8 mouse cellular contexts compared by ENCODE assay signal in the genomic region with DNA sequence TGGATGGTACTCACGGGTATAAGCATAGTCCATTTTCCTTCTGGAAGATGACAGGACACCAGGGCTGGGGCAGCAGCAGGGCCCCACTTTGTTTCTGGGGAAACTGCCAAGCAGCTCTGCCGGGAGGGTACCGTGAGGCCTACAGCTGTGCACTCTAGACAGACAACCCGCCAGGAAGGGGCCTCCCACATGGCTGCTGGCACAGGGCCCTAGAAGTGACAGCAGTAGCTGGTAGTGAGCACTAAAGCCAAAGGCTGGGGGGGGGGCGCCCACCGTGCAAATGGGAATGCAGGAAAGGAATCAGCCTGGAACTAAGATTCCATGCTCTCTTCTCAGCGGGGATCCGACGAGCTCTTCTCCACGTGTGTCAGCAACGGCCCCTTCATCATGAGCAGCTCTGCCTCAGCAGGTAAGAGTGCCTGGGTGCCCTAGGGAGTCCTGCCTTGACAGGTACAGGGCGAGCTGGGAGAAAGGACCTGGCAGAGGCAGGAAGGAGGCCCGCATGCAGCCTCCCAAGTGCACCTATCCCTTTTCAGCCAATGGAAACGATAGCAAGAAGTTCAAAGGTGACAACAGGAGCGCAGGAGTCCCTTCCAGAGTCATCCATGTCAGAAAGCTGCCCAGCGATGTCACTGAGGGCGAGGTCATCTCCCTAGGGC. TPM values are rescaled to one million over a fixed set of nuclear protein-coding genes. Genes with fewer than 3 reads are reported as not detected.
DNase-seq lines count a peak whose midpoint lies in the region; ATAC-seq lines count a peak whose summit lies in the region.

No protein-coding gene starts in this region.

- peak overlapping the region; percentile 99 for H3K4me3 ChIP-seq in forebrain, embryonic 12.5 days (replicated peaks)
- 0 out of 2 replicates have a peak overlapping the region, but pooled peaks have one; percentile 95 for H3K4me3 ChIP-seq in hindbrain, embryonic 14.5 days (replicated peaks; ENCODE audit: low read length)

- peaks cover 74% of the 10 kb centered on the region for H3K36me3 ChIP-seq in forebrain, embryonic 12.5 days (replicated peaks)
- H3K36me3 ChIP-seq in hindbrain, embryonic 14.5 days (replicated peaks; ENCODE audit: control insufficient read depth, insufficient read depth): peaks cover 72% of the 10 kb centered on the region

- peak overlapping the region; percentile 97 for H3K4me2 ChIP-seq in forebrain, embryonic 12.5 days
- peak overlapping the region; percentile 98 for H3K4me2 ChIP-seq in hindbrain, embryonic 14.5 days (replicated peaks)

- DNase-seq in 3134 (ENCODE audit: extremely low read depth, insufficient read length, low spot score): peak; percentile 45
- DNase-seq in MN1 (ENCODE audit: low spot score): peak; percentile 89
- DNase-seq in hindbrain, embryonic 14.5 days (ENCODE audit: low spot score): peak; percentile 69
- DNase-seq in left cerebral cortex, adult 11 months (ENCODE audit: low spot score): peak; percentile 68
- peak; percentile 67 for DNase-seq in lung, postnatal 36 days
- DNase-seq in telencephalon, adult 2 months (ENCODE audit: low read depth, low spot score): peak; percentile 52
- no peak for DNase-seq in yolk sac, embryonic 10.5 days (ENCODE audit: low spot score)

- H3K4me1 ChIP-seq in forebrain, embryonic 12.5 days: peaks cover 40% of the 10 kb centered on the region
- peaks cover 39% of the 10 kb centered on the region for H3K4me1 ChIP-seq in hindbrain, embryonic 14.5 days (replicated peaks; ENCODE audit: control insufficient read depth, insufficient read depth, low read length)

- 62% methylated on average over 17 of the region's 17 CpGs for WGBS in forebrain, embryonic 12.5 days
- WGBS in hindbrain, embryonic 14.5 days: 47% methylated on average over 17 of the region's 17 CpGs

- peak overlapping the region; percentile 57 for H3K27ac ChIP-seq in forebrain, embryonic 12.5 days
- H3K27ac ChIP-seq in hindbrain, embryonic 14.5 days: peak overlapping the region; percentile 29; the same call in 1 of the 2 replicates

- no peak for ATAC-seq in forebrain, embryonic 12.5 days (ENCODE audit: low FRiP score)
- ATAC-seq in hindbrain, embryonic 14.5 days (ENCODE audit: low FRiP score): no peak

- H3K9me3 ChIP-seq in forebrain, embryonic 12.5 days: no peaks in the 10 kb centered on the region
- H3K9me3 ChIP-seq in hindbrain, embryonic 14.5 days (ENCODE audit: control insufficient read depth, low read length): no peaks in the 10 kb centered on the region

- peak overlapping the region; percentile 12 for H3K9ac ChIP-seq in forebrain, embryonic 12.5 days
- 0 out of 2 replicates have a peak overlapping the region, but pooled peaks have one; percentile 98 for H3K9ac ChIP-seq in hindbrain, embryonic 14.5 days

- no peaks in the 10 kb centered on the region for H3K27me3 ChIP-seq in forebrain, embryonic 12.5 days
- no peaks in the 10 kb centered on the region for H3K27me3 ChIP-seq in hindbrain, embryonic 14.5 days (ENCODE audit: control insufficient read depth, insufficient read depth, low read length)

RNA-seq across cellular contexts. Expression of gene Ptbp1, which starts 4.3 kb away (rescaled TPM):
- 223 TPM in 2 replicates for polyA plus RNA-seq in forebrain, embryonic 12.5 days (2016; fragmentation: Nextera tagmentation; extraction: Ambion mirVana)
- polyA plus RNA-seq in hindbrain, embryonic 14.5 days (2014; fragmentation: Nextera tagmentation; extraction: Ambion mirVana): 59.5 and 62.6 TPM in 2 replicates

RNA-seq across cellular contexts. Expression of gene Prtn3, which starts 15.7 kb away (rescaled TPM):
- 14.8 and 16.2 TPM in 2 replicates for polyA plus RNA-seq in forebrain, embryonic 12.5 days (2016; fragmentation: Nextera tagmentation; extraction: Ambion mirVana)
- polyA plus RNA-seq in hindbrain, embryonic 14.5 days (2014; fragmentation: Nextera tagmentation; extraction: Ambion mirVana): 10.1 and 12.8 TPM in 2 replicates

RNA-seq across cellular contexts. Expression of gene Plppr3, which starts 15.9 kb away (rescaled TPM):
- polyA plus RNA-seq in forebrain, embryonic 12.5 days (2016; fragmentation: Nextera tagmentation; extraction: Ambion mirVana): 223 and 250 TPM in 2 replicates
- 288 and 294 TPM in 2 replicates for polyA plus RNA-seq in hindbrain, embryonic 14.5 days (2014; fragmentation: Nextera tagmentation; extraction: Ambion mirVana)

RNA-seq across cellular contexts. Expression of gene Elane, which starts 27.5 kb away (rescaled TPM):
- not detected in 2 replicates for polyA plus RNA-seq in forebrain, embryonic 12.5 days (2016; fragmentation: Nextera tagmentation; extraction: Ambion mirVana)
- 0.47 TPM in 1 of 2 replicates, not detected in the other for polyA plus RNA-seq in hindbrain, embryonic 14.5 days (2014; fragmentation: Nextera tagmentation; extraction: Ambion mirVana)

RNA-seq across cellular contexts. Expression of gene Cfd, which starts 32.1 kb away (rescaled TPM):
- not detected in 2 replicates for polyA plus RNA-seq in forebrain, embryonic 12.5 days (2016; fragmentation: Nextera tagmentation; extraction: Ambion mirVana)
- polyA plus RNA-seq in hindbrain, embryonic 14.5 days (2014; fragmentation: Nextera tagmentation; extraction: Ambion mirVana): not detected in 2 replicates
